Mouse (Mus musculus): ENCODE data around the gene Nif3l1.
A peak's percentile ranks its signal among the peaks of the same experiment; 100 is the strongest.

Nif3l1 gene

GRCm38 (mm10) chr1:58445143-58445722, at the start of gene Nif3l1, which contains the start of gene Ppil3:
TSS of gene Nif3l1 (plus strand) at chr1:58445151.
TSS of gene Ppil3 (minus strand) at chr1:58445486.
- peak; percentile 89 for DNase-seq (ENCODE audit: low read depth, low spot score)

- DNase-seq (ENCODE audit: low read depth, low spot score), result no peak
Observed at GRCm38 (mm10) chr1:58395341-58395740, 49.6 kb upstream of the Nif3l1 start.

- DNase-seq (ENCODE audit: low read depth, low spot score), result no peak
Observed at GRCm38 (mm10) chr1:58396179-58396578, 48.8 kb upstream of the Nif3l1 start.

- no peak for DNase-seq (ENCODE audit: low read depth, low spot score)
Observed at GRCm38 (mm10) chr1:58397731-58398130, 47.2 kb upstream of the Nif3l1 start.

DNA sequence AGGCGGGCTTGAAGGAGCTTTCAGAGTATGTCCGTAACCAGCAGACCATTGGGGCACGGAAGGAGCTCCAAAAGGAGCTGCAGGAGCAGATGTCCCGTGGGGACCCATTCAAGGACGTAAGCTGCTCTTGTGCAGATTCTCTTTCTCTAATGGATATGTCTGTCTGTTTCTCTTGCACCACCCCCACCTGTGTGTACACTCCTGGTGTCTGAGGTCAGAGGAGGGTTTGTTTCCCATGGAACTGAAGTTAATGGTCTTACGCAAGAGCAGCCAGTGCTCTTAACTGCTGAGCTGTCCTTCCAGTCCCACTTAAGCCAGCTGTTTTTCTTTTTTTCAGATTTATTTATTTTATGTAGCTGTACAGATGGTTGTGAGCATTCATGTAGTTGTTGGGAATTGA, 43.6 kb upstream of the Nif3l1 start:
- peak; percentile 0 for DNase-seq (ENCODE audit: low read depth, low spot score)

DNA sequence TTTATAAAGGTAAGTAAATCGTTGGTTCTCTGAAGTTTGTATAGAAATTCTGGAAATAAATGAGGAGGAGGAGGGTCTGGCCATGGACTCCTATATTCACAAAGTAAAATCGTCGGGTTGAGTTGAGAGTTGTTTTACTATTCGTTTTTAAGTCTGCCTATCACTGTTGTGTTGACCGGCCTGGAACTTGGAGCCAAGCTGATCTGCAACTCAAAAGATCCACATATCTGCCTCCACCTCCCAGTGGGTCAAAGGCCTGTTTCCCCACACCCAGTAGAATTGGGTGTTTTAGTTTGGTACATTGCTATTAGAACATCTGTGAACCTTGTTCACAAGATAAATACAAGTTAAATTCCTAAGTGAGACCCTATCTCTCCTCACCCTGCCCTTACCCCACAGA, 41.2 kb upstream of the Nif3l1 start:
- no peak for DNase-seq (ENCODE audit: low read depth, low spot score)

GRCm38 (mm10) chr1:58407321-58407720, 37.6 kb upstream of the Nif3l1 start:
- DNase-seq (ENCODE audit: low read depth, low spot score), result no peak

DNA sequence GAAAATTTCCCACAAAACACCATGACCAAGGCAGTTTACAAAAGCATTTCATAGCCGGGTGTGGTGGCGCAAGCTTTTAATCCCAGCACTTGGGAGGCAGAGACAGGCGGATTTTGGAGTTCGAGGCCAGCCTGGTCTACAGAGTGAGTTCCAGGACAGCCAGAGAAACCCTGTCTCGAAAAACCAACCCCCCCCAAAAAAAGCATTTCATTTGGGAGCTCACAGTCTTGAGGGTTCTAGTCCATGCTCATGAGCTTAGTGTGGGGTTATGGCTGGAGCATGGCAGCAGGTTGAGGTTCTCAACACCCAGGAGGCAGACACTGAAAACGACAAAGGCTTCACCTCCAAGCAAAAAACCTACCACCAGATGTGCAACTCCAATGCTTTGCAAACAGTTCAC, 36.8 kb upstream of the Nif3l1 start:
- DNase-seq (ENCODE audit: low read depth, low spot score), result no peak

GRCm38 (mm10) chr1:58409553-58410197, 35.3 kb upstream of the Nif3l1 start:
- DNase-seq (ENCODE audit: low read depth, low spot score), result no peak

- DNase-seq (ENCODE audit: low read depth, low spot score), result no peak
Observed at GRCm38 (mm10) chr1:58410198-58410588, 34.8 kb upstream of the Nif3l1 start.

DNA sequence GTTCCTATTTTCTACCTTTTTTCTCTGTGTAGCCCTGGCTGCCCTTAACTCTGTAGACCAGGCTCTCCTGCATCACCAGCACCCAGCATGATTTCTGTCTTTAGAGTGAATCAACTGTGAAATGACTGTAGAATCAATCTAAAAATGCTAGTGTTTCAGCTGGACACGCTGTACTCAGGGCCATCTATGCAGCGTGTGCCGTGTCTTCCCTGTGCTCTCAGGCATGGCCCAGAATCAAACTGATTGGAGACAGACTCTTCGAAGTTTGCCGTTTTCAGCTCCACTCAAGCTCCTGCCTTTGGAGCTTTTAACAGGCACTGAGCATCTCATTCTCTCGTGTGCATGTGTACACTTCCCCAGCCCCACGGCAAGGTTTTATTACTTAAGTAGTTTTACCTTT, 34.2 kb upstream of the Nif3l1 start:
- DNase-seq (ENCODE audit: low read depth, low spot score), result no peak

GRCm38 (mm10) chr1:58415442-58415841, 29.5 kb upstream of the Nif3l1 start:
- peak; percentile 63 for DNase-seq (ENCODE audit: low read depth, low spot score)

- no peak for DNase-seq (ENCODE audit: low read depth, low spot score)
Observed at GRCm38 (mm10) chr1:58416048-58416447, 28.9 kb upstream of the Nif3l1 start.

DNA sequence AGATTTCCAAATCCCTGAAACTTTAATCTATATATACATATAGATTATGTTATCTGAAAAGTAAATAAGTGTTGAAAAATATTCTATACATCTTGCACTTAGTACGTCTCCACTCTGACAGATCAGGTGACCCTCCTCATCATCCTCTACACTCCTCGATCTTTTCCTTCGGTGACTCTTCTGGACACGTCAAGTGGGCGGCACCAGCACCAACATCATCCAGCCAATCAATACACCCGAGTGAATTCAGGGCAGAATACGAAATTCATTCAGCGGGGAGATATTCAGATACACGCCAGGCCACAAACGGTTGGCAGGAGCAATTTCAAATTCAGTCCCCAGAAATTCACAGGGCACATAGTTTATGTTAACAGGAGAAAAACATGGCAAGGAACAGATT, 24.9 kb upstream of the Nif3l1 start:
- no peak for DNase-seq (ENCODE audit: low read depth, low spot score)

DNA sequence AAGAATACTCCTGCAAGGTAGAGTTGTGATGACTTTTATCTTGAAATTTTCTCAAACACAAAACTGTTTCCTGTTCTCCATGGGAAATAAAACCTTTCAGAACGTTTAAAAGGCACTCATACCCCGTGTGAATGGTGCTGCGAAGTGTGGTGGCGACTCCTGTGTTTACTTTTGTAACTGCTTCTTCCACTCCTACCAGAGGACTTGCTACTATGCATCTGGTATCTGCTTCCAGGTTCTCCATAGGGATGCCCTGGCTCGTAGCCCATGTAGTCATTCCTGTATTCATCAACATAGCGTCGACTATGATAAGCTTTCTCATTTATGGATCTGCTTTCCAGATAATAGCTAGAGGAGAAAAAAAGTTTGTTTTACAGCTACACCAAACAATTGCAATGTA, 24.0 kb upstream of the Nif3l1 start:
- peak; percentile 51 for DNase-seq (ENCODE audit: low read depth, low spot score)

- DNase-seq (ENCODE audit: low read depth, low spot score), result peak; percentile 91
Observed at GRCm38 (mm10) chr1:58422879-58423278, 22.1 kb upstream of the Nif3l1 start.

GRCm38 (mm10) chr1:58423371-58424248, 21.3 kb upstream of the Nif3l1 start, which contains the start of gene Clk1:
TSS of gene Clk1 (minus strand) at chr1:58424066.
- peak; percentile 93 for DNase-seq (ENCODE audit: low read depth, low spot score)

- DNase-seq (ENCODE audit: low read depth, low spot score), result no peak
Observed at GRCm38 (mm10) chr1:58424551-58424950, 20.4 kb upstream of the Nif3l1 start.

DNA sequence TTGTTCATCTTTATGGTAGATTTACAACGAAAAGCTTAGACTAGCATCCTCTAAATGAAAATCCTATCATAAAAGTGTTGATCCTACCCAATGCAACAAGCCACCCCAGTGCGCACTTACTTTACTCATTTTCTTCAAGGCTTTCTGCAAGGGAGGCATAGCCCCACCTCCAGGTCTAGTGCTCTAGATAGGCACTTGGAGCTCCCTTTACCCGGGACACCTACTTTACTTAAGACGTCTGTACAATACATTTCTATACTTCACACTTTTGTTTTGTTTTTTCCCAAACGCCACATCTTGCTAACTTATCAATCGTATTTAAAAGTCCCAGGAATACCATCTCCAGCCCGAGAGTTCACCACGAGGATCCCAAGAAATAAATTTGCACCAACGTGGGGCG, 260 bp upstream of the Nif3l1 start:
- DNase-seq (ENCODE audit: low read depth, low spot score), result peak; percentile 32

- DNase-seq (ENCODE audit: low read depth, low spot score), result peak; percentile 45
Observed at GRCm38 (mm10) chr1:58445861-58446260, 910 bp downstream of the Nif3l1 start.

GRCm38 (mm10) chr1:58447766-58448165, 2.8 kb downstream of the Nif3l1 start:
- DNase-seq (ENCODE audit: low read depth, low spot score), result no peak

- no peak for DNase-seq (ENCODE audit: low read depth, low spot score)
Observed at GRCm38 (mm10) chr1:58448396-58448795, 3.4 kb downstream of the Nif3l1 start.
